Mouse (Mus musculus) retina, adult 2 months (tissue): ENCODE measurements around the gene Srrt.
"Not testable (repeated sequence)": the region's sequence is repeated elsewhere in the genome, so short reads cannot be mapped to it uniquely, and the experiment has no call there.

ENCODE experiments used
- DNase-seq: peaks from one replicate; pipeline ENCODE4 v3.0.0-alpha.2; 2012; ENCODE audit warnings: low read depth, low spot score

Gene Srrt

DNA sequence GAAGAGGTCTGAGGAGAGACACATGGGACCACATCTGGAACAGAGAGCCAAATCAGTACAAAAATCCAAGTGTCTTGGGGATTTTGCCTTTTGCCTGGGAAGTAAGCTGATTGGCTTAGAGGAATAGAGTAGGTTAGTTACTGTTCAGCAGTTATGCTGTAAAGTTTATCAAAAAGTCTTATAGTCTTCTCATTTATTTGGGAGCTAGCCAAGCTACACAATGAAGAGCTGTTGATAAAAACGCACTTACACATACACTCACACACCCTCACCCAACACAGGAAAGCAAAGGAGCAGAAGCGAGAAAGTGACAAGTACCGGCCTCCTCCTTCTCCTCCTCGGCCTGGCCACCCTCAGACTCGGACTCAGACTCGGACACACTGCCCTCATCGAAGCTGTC is 8.2 kb downstream of the Srrt start:
- DNase-seq, result no peak

DNA sequence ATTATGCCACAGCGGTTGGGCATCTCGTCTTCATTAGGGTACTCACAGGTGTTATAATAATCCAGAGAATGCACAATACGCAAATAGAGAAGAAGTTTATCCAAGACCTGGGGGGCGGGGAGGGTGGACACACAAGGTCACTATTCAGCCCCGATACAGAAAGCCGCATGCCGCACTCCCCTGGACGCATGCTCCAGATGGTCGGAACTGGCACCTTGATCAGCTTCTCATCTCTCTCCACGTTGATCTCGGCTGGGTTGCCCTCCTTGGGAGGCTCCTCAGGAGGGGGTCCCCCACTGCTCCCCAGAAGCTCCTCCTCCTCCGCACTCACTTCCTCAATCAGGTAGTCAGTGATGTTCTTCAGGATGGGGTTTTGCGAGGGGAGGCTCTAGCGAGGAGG is 10.3 kb downstream of the Srrt start:
- DNase-seq, result no peak

DNA sequence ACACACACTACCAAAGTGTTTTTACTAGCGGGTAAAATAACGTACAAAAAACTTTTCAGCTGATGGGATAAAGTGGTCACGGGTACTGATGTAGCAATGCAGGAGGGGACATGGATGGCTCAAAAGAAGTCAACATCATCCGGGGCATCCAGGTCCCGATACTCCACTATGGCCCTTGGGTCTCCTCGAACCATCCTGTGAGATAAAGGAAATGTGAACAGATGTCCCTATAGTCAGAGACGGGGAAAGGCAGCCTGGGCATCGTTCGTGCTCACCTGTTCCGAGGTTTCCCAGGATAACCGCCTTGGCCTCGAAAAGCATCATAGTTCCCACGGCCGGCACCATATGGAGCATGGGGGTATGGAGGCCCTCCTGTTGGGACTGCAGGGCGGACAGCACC is 11.8 kb downstream of the Srrt start:
- no peak for DNase-seq

DNA sequence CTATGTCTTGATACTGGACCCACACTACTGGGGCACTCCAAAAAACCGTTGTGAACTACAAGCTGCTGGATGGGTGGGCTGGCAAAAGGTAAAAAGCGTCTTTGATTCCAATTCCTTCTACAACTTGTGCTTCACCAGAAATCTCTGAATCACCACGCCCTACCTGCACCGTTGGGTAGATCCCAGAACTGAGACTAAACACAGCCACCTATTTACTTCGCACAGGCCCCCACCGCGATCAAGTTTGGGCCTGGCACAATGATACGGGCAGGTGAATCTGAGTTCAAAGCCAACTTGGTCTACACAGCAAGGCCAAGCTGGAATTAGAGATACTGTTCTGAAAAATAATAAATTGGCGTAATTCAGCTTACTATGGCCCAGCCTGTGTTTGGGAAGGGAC is 12.2 kb downstream of the Srrt start:
- DNase-seq, result no peak

DNA sequence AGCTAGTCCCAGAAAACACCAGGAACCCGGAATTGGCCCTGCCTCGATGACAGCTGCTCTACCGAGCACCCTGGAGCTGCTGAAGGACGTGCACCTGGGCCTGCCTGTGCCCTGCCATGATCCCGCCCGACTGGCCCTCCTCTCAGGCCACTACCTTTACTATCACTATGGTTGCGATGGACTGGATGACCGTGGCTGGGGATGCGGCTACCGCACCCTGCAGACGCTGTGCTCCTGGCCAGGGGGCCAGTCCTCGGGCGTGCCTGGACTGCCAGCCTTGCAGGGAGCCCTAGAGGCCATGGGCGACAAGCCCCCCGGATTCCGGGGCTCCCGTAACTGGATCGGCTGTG is 12.8 kb downstream of the Srrt start:
- DNase-seq, result no peak

DNA sequence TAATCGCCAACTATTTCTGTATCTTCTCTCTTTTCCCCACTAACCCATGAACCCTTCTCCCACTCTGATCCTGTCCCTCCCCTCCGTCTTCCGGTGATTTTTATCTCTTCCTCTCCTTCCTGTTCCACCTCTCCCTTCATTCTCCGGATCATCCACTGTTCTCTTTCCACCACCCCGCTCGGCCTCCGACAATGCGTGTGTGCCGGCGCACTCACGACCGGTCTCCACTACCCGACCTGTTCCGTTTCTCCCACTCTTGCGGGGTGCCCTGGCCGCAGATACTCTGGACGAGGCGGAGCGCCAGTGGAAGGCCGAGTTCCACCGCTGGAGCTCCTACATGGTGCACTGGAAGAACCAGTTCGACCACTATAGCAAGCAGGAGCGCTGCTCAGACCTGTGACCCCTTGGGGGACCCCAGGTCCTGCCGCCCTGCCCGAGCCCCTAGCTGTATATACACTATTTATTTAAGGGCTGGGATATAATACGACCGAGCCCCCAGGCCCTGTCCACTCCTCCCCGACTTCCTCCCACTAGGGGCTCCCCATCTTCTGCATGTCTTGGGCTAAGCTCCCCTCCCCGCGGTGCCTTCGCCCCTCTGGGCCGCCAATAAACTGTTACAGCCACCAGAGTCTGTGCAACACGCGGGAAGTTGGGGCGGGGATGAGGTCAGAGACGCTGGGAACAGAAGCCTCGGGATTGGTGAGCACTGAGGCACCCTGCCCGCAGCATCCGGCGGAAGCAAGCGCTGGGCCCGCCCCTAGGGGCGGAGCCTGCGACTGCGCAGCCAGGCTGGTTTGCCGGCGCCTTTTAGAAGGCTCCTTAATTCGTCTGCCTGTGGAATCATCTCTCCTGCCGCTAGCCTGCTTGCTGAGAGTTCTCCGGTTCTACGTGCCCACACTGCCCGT is 13.4 kb downstream of the Srrt start, which contains the start of gene Ufsp1:
TSS of gene Ufsp1 (plus strand) at position 791 of the 905 bp plus-strand sequence.
- peak; percentile 84 for DNase-seq

DNA sequence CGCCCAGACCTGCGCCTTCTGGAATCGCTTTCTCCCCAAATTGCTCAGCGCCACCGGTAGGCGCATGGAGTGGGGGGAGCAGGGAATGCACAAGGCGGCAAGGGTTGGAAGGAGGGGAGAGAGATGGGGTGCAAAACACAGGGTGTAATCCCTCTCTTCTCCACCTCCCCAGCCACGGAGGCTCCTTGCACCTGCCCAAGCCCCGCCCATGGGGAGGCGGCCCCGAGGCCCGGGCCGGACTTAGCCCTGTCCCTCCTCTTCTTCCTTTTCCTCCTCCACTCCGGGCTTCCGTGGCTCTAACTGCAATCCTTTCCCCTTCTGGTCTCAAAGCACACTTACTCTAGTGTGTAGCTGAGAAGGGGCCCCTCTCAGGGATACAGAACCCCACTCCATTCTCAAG is 14.2 kb downstream of the Srrt start:
- DNase-seq, result no peak

DNA sequence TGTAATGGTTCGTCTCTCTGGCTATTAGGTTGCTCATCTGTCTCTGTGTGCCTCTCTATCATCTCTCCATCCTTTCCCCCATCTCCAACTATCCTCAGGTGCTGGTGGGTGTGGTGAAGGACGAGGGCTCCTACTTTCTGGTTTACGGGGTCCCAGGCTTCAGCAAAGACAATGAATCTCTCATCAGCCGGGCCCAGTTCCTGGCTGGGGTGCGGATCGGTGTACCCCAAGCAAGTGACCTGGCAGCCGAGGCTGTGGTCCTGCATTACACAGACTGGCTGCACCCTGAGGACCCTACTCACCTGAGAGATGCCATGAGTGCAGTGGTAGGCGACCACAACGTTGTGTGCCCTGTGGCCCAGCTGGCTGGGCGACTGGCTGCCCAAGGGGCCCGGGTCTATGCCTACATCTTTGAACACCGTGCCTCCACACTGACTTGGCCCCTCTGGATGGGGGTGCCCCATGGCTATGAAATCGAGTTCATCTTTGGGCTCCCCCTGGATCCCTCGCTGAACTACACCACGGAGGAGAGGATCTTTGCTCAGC is 16.0 kb downstream of the Srrt start:
- no peak for DNase-seq

DNA sequence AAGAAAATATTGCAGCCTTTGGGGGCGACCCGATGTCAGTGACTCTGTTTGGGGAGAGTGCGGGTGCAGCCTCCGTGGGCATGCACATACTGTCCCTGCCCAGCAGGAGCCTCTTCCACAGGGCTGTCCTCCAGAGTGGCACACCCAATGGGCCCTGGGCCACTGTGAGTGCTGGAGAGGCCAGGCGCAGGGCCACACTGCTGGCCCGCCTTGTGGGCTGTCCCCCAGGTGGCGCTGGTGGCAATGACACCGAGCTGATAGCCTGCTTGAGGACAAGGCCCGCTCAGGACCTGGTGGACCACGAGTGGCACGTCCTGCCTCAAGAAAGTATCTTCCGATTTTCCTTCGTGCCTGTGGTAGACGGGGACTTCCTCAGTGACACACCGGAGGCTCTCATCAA is 16.8 kb downstream of the Srrt start:
- DNase-seq, result no peak

DNA sequence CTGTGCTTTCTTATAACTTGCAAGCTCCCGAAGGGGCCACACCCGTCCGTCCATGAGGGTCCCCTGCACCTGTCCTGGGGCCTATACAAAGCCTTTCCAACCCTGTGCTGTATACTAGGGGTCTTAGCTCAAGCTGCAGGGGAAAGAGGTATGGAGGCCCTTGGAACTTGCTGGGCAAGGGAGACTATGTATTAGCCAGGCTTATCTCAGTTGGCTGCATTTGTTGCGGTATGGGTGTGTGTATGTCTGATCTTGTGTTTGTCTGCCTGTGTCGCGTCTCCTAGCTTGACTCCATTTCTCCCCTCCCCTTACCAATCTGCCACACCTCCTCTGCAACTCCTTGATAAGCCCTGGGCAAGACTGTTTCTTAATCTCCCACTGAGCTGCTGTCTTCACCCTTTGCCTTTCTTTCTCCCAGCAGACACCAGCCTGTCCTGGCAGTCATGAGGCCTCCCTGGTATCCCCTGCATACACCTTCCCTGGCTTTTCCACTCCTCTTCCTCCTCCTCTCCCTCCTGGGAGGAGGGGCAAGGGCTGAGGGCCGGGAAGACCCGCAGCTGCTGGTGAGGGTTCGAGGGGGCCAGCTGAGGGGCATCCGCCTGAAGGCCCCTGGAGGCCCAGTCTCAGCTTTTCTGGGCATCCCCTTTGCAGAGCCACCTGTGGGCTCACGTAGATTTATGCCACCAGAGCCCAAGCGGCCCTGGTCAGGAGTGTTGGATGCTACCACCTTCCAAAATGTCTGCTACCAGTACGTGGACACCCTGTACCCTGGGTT is 17.7 kb downstream of the Srrt start:
- no peak for DNase-seq

DNA sequence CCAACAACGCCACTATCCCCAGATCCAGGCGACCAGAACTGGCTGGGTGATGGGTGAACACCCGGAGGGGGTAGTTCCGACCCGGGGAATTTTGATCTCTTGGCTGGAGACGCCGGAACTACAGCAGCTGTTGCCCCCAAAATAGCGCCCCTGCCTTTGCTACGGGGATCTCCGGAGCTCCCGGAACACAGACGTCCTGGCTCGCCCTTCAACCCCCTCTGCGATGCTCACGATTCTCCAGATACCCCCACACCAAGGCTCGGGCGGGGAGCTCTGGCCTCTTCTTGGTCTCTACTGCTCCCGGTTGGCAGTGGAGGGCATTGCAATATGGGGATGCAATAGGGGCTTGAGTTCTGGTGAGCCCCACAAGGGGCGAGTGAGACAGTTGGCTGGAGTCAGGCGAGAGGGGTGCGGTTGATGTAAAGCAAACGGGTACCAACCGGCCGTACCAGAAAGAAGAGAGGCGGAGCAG is 18.4 kb downstream of the Srrt start:
- no peak for DNase-seq

DNA sequence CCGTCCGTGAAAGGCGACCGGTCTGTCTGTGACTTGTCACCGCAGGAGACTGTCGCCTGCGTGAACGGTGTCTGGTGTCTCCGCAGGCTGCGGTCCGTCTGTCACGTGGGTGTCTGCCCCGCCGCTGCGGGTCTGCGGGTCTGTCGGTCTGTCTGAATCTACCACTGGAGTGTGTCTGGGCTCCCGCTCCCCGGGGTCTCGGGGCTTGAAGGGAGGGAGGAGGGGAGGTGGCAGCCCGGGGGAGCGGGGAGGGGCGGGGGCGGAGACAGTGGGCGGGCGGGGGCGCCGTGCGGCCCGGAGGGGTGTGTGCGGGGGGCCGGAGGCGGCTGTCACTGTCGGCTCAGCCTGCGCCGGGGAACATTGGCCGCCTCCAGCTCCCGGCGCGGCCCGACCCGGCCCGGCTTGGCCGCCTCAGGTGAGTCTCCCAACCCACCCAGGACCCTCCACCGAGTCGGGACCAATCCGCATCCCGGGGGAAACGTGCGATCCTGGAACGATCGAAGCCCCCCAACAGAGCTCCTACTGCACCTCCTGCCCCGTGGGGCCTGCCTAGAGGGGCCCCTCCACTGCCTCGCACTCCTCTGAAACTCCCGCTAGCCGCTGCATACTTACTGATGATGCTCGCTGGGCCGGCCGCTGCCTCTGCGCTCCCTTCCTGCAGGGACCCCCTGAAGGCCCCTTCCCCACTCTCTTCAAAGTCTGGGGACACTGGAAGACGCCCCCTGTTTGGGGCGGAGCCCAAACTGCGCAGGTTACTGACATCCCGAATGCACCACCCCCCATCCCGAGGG is 19.3 kb downstream of the Srrt start:
- DNase-seq, result no peak

DNA sequence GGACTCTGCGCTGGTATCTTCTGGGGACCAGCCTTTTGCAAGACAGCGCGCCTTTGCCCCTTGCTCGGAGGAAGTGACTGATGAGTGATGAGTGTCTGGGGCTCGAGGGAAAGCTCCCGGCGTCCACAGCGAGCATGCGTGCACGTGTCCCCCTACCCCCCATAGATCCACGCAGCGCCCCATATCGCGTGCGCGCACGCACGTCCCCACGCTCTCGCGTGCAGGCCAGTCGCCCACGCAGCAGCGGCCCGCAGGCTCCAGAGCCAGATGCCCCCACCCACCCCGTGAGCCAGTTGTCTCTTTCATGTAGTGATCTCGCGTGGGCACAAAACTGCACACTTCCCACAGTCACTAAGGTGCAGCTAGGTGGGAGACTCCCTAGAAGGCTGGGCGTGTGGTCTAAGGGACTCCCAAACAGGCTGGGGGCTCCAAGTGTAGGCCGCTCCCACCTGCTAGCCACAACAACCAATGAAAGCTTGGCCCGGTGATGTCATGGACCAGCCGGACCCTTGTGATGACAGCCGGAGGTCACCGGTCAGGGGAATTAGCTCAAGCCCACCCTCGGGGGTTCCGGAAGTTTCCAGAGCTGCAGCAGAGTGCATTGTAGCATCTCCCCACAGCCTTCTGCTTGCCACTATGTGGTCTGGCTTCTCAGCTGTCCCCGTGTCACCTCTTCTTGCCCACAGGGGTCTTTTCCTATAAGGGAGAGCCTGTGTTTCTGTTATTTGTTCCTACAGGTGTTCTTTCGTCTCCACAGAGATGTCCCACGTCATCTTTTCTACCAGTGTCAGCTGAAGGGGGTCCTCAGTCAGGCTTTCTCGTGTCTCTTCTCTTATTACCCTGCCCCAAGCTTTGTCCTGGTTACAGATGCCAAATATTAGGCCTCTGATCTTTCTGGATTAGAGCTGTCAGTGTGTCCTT is 20.2 kb downstream of the Srrt start, which contains the start of gene Ache:
TSS of gene Ache (plus strand) at position 488 of the 921 bp plus-strand sequence.
- no peak for DNase-seq

DNA sequence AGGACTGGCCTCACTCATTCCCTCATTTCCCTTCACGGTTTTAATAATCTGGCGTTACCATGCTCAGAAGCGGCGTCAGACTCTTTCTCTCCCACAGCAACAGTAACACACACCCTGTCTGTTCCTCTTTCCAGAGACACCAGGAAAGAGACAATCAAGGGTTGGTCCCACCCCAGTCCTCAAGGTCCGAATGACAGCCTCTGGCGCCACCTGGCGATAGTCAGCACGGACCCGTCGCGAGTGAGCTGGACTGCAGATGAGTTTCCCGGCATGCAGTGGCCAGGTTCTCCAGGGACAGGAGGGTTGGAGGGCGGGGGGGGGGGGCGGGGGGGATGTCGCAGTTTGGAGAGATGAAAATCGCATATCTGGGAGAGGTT is 20.8 kb downstream of the Srrt start:
- peak; percentile 80 for DNase-seq

DNA sequence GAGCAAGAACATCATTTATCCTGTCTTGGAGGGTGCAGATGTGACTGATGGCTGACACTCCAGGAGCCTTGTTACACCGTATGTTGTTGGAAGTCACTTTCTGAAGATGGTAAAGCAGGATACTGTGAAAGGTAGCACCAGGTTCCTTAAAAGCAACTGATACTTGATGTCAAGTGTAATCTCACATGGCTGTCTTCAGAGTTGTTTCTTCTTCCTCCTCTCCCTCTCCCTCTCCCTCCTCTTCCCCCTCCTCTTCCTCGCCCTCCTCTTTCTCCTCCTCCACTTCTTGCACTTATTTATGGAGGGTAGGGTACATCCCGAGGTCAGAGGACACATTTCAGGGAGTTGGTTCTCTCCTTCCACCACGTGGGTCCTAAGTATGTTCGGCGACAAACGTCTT is 21.5 kb downstream of the Srrt start:
- no peak for DNase-seq

DNA sequence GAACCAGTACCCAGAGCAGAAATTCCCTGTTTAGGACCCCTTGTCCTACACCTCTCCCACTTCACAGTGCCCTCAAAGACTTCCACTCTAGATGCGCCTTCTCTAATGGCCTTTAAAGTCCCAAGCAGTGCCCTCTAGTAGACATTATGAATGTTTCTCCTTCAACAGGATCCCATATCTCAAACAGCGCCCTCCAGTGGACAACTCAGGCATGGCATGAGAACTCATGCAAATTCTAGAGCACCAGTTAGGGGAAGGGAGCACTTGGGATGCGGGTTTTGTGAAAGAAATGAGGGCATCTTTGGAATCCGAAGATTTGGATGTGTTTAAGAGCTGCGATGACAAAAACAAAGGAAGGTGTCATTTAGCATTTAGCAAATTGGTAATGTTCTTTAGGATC is 22.4 kb downstream of the Srrt start:
- DNase-seq, result no peak

DNA sequence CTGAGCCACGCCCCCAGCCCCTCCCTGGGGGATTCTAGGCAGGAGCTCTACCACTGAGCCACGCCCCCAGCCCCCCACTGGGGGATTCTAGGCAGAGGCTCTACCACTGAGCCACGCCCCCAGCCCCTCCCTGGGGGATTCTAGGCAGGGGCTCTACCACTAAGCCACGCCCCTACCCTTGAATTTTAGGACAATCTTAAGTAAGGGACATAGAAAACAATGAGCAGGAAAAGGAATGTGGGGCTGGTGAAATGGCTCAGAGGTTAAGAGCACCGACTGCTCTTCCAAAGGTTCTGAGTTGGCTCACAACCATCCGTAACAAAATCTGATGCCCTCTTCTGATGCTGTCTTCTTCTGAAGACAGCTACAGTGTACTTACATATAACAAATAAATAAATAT is 23.1 kb downstream of the Srrt start:
- not testable (repeated sequence) for DNase-seq

DNA sequence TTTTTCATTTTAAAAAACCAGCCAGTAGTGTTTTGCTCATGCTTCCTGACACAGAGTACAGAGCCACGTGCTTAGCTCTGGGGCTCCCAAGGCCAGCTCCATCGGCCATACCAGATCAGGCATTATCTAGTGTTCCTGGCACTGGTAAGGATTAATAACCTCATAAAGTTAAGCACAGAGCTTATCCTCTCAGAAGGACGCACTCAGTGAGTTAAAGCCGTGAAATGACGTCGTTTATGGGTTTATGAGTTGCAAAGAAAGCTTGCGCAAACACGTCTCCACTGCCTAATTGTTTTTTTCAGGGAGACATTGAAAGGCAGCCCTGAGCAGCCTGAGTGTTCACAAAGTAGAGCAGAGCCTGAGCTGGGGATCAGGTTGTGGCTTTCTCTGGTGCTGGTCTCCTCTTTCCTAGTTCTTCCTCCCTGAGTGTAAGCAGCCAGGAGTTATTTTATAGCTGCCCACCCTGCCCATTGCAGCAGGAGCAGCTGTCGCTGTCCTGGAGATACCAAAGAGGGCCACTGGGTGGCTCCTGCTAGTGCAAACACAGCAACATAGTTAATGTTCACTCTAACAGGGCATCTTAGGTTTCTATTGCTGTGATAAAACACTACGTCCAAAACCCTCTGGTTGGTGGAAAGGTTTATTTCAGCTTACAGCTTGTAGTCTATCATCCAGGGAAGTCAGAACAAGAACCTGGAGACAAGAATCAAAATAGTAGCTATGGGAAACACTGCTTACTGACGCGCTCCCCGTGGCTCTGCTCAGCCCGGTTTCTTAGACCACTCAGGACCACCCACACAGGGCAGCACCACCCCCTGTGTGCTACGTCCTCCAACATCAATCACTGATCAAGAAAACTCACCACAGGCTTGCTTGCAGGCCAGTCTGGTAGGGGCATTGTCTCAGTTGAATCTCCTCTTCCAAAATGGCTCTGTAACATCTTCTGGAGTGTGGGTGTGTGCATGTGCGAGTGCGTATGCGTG is 29.8 kb downstream of the Srrt start:
- no peak for DNase-seq

DNA sequence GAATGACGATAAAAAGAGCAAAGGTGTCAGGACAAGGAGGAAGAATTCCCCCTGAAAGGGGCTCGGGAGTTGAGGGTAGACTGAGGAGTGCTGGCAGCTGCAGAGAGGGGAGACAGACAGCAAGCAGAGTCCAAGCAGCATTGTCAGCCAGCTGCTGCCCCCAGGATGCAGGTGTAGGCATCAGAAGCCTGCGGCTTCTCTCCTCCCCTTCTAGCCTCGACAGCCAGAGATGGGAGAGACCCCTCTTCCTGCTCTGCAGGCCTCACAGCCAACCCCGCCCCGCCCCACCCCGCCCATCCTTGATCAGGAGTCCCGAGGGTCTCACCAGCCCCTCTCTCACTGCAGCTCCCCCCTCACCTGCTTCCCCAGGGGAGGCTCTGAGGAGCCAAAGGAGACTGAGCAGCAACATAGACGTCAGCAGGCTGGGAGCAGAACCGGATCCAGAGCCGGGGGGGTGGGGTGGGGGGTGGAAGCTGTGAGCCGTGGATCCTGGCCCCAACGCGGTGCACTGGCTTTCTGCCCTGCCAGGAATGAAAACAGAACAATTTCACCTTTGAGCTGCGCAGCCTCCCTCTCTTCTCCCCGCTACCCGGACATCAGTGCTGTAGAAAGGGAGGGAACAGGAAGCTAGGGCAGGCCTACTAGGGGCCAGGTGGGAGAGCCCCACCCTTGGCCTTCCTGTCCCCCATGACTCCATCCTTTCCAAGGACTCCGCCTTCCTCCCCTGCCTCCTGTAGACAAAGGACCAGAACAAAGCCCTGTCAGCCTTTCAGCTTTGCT is 39.2 kb downstream of the Srrt start:
- no peak for DNase-seq
